Mouse (Mus musculus): ENCODE measurements at regions not wholly inside any gene's neighbourhood (a gene's known extent, or its start where the extent isn't known, plus 50 kb on each side); places are given as distances from the start of the nearest gene placed in this dataset.

- TF ChIP-seq POLR2A (IDR thresholded peaks at IDR 0.05; ENCODE audit: extremely low read depth, insufficient read depth, low read length) (no peak), CTCF (IDR thresholded peaks at IDR 0.05; ENCODE audit: low read depth, low read length) (no peak)
- Histone ChIP-seq H3K36me3 (ENCODE audit: control insufficient read depth, insufficient read depth, low read length) (no peaks in the 10 kb centered on the region), H3K4me1 (ENCODE audit: control insufficient read depth, insufficient read depth, low read length) (no peaks in the 10 kb centered on the region), H3K27ac (replicated peaks; ENCODE audit: insufficient read depth, low read depth, low read length) (no peak overlapping the region), H3K27me3 (ENCODE audit: control insufficient read depth, insufficient read depth, low read length) (no peaks in the 10 kb centered on the region), H3K4me3 (ENCODE audit: insufficient read depth, low read depth, low read length) (no peak overlapping the region), H3K9ac (ENCODE audit: low read depth, low read length) (no peak overlapping the region), H3K79me2 (ENCODE audit: control insufficient read depth, insufficient read depth, low read length) (no peaks in the 10 kb centered on the region)
- WGBS = 61% methylated on average over 3 of the region's 3 CpGs
- DNase-seq (ENCODE audit: extremely low read depth, low read depth, low spot score) = no peak
Observed at GRCm38 (mm10) chr12:74792036-74792435, 385.1 kb downstream of the Kcnh5 start.

- WGBS = 26% methylated on average over 1 of the region's 1 CpGs
- TF ChIP-seq POLR2A (IDR thresholded peaks at IDR 0.05; ENCODE audit: extremely low read depth, insufficient read depth, low read length) (no peak), CTCF (IDR thresholded peaks at IDR 0.05; ENCODE audit: low read depth, low read length) (no peak)
Observed at GRCm38 (mm10) chr12:74762284-74762683, 414.8 kb downstream of the Kcnh5 start.

GRCm38 (mm10) chr12:74745051-74745450, 428.9 kb upstream of the Gm11042 start:
- TF ChIP-seq POLR2A (IDR thresholded peaks at IDR 0.05; ENCODE audit: extremely low read depth, insufficient read depth, low read length) (no peak), CTCF (IDR thresholded peaks at IDR 0.05; ENCODE audit: low read depth, low read length) (no peak)
- Histone ChIP-seq H3K79me2 (ENCODE audit: control insufficient read depth, insufficient read depth, low read length) (no peaks in the 10 kb centered on the region), H3K4me3 (ENCODE audit: insufficient read depth, low read depth, low read length) (no peak overlapping the region), H3K27me3 (ENCODE audit: control insufficient read depth, insufficient read depth, low read length) (no peaks in the 10 kb centered on the region), H3K27ac (replicated peaks; ENCODE audit: insufficient read depth, low read depth, low read length) (no peak overlapping the region), H3K36me3 (ENCODE audit: control insufficient read depth, insufficient read depth, low read length) (no peaks in the 10 kb centered on the region), H3K9ac (ENCODE audit: low read depth, low read length) (no peak overlapping the region), H3K4me1 (ENCODE audit: control insufficient read depth, insufficient read depth, low read length) (no peaks in the 10 kb centered on the region)
- 100% methylated on average over 1 of the region's 1 CpGs for WGBS
- DNase-seq (ENCODE audit: extremely low read depth, low read depth, low spot score) = no peak

More at GRCm38 (mm10) chr12:74762284-74762683, 414.8 kb downstream of the Kcnh5 start:
- H3K27ac ChIP-seq (replicated peaks; ENCODE audit: insufficient read depth, low read depth, low read length) = no peak overlapping the region
- H3K79me2 ChIP-seq (ENCODE audit: control insufficient read depth, insufficient read depth, low read length) = no peaks in the 10 kb centered on the region
- peak; percentile 10 for DNase-seq (ENCODE audit: extremely low read depth, low read depth, low spot score)
- no peaks in the 10 kb centered on the region for H3K27me3 ChIP-seq (ENCODE audit: control insufficient read depth, insufficient read depth, low read length)
- H3K4me3 ChIP-seq (ENCODE audit: insufficient read depth, low read depth, low read length) = no peak overlapping the region
- H3K9ac ChIP-seq (ENCODE audit: low read depth, low read length) = no peak overlapping the region
- H3K36me3 ChIP-seq (ENCODE audit: control insufficient read depth, insufficient read depth, low read length) = no peaks in the 10 kb centered on the region
- no peaks in the 10 kb centered on the region for H3K4me1 ChIP-seq (ENCODE audit: control insufficient read depth, insufficient read depth, low read length)

- 96% methylated on average over 2 of the region's 2 CpGs for WGBS
- no peak for DNase-seq (ENCODE audit: extremely low read depth, low read depth, low spot score)
- Histone ChIP-seq H3K36me3 (ENCODE audit: control insufficient read depth, insufficient read depth, low read length) (no peaks in the 10 kb centered on the region), H3K27ac (replicated peaks; ENCODE audit: insufficient read depth, low read depth, low read length) (no peak overlapping the region), H3K9ac (ENCODE audit: low read depth, low read length) (no peak overlapping the region), H3K79me2 (ENCODE audit: control insufficient read depth, insufficient read depth, low read length) (no peaks in the 10 kb centered on the region), H3K27me3 (ENCODE audit: control insufficient read depth, insufficient read depth, low read length) (no peaks in the 10 kb centered on the region), H3K4me1 (ENCODE audit: control insufficient read depth, insufficient read depth, low read length) (no peaks in the 10 kb centered on the region), H3K4me3 (ENCODE audit: insufficient read depth, low read depth, low read length) (no peak overlapping the region)
- no peak for TF ChIP-seq POLR2A (IDR thresholded peaks at IDR 0.05; ENCODE audit: extremely low read depth, insufficient read depth, low read length)
- TF ChIP-seq CTCF (IDR thresholded peaks at IDR 0.05; ENCODE audit: low read depth, low read length) = no peak
Observed at GRCm38 (mm10) chr12:74728866-74729265, 412.7 kb upstream of the Gm11042 start.

GRCm38 (mm10) chr12:74679149-74679548, 363.0 kb upstream of the Gm11042 start:
- Histone ChIP-seq H3K79me2 (ENCODE audit: control insufficient read depth, insufficient read depth, low read length) (no peaks in the 10 kb centered on the region), H3K4me1 (ENCODE audit: control insufficient read depth, insufficient read depth, low read length) (no peaks in the 10 kb centered on the region)
- 69% methylated on average over 3 of the region's 3 CpGs for WGBS

GRCm38 (mm10) chr12:74677835-74678234, 361.6 kb upstream of the Gm11042 start:
- H3K79me2 ChIP-seq (ENCODE audit: control insufficient read depth, insufficient read depth, low read length) = no peaks in the 10 kb centered on the region
- H3K36me3 ChIP-seq (ENCODE audit: control insufficient read depth, insufficient read depth, low read length) = no peaks in the 10 kb centered on the region
- WGBS = 74% methylated on average over 2 of the region's 2 CpGs
- H3K27me3 ChIP-seq (ENCODE audit: control insufficient read depth, insufficient read depth, low read length) = no peaks in the 10 kb centered on the region
- DNase-seq (ENCODE audit: extremely low read depth, low read depth, low spot score) = no peak
- no peak for TF ChIP-seq POLR2A (IDR thresholded peaks at IDR 0.05; ENCODE audit: extremely low read depth, insufficient read depth, low read length)
- TF ChIP-seq CTCF (IDR thresholded peaks at IDR 0.05; ENCODE audit: low read depth, low read length) = no peak
- H3K4me3 ChIP-seq (ENCODE audit: insufficient read depth, low read depth, low read length) = no peak overlapping the region
- no peak overlapping the region for H3K9ac ChIP-seq (ENCODE audit: low read depth, low read length)
- H3K27ac ChIP-seq (replicated peaks; ENCODE audit: insufficient read depth, low read depth, low read length) = no peak overlapping the region
- H3K4me1 ChIP-seq (ENCODE audit: control insufficient read depth, insufficient read depth, low read length) = no peaks in the 10 kb centered on the region

More at GRCm38 (mm10) chr12:74679149-74679548, 363.0 kb upstream of the Gm11042 start:
- TF ChIP-seq CTCF (IDR thresholded peaks at IDR 0.05; ENCODE audit: low read depth, low read length) = no peak
- no peak for TF ChIP-seq POLR2A (IDR thresholded peaks at IDR 0.05; ENCODE audit: extremely low read depth, insufficient read depth, low read length)
- Histone ChIP-seq H3K36me3 (ENCODE audit: control insufficient read depth, insufficient read depth, low read length) (no peaks in the 10 kb centered on the region), H3K27me3 (ENCODE audit: control insufficient read depth, insufficient read depth, low read length) (no peaks in the 10 kb centered on the region), H3K27ac (replicated peaks; ENCODE audit: insufficient read depth, low read depth, low read length) (no peak overlapping the region), H3K9ac (ENCODE audit: low read depth, low read length) (no peak overlapping the region), H3K4me3 (ENCODE audit: insufficient read depth, low read depth, low read length) (no peak overlapping the region)
- no peak for DNase-seq (ENCODE audit: extremely low read depth, low read depth, low spot score)

Measured in liver, adult 2 months (tissue).